Mouse (Mus musculus) G1E-ER4 (cell line): ENCODE data around the gene H2-K1. TPM values are rescaled to one million over a fixed set of nuclear protein-coding genes. Genes with fewer than 3 reads are reported as not detected.

Experiments
- GATA1 ChIP-seq: IDR thresholded peaks from one replicate; pipeline ENCODE4 v1.8.0; 2012; ENCODE audit warnings: low read length, inconsistent platforms
- polyA plus RNA-seq: library from polyadenylated mRNA; stranded (reverse); fragments of >175 nt; gene quantifications from 2 replicates; pipeline ENCODE4 v1.2.3, GENCODE M21; 2012

The H2-K1 gene
- polyA plus RNA-seq, 1 experiment: not detected

DNA sequence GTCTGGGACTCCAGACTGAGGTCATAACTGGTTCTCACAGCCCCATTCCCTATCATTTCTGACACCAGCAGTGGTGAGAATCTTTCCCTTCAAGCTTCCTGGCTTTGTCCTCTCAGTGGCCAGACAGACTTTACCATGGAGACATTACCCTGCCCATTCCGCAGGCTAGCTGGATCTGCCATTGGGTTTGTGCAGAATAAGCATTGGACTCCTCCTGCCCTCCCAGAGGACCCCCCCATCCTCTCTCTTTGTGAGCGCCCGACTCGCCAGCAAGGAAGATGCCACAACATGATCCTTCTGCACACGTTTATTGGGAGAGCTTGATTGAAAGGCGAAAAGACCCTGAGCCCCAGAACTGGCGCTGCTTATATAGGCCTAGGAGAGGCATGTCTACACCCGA lies 13.3 kb upstream of the H2-K1 start:
- TF ChIP-seq GATA1: no peak

DNA sequence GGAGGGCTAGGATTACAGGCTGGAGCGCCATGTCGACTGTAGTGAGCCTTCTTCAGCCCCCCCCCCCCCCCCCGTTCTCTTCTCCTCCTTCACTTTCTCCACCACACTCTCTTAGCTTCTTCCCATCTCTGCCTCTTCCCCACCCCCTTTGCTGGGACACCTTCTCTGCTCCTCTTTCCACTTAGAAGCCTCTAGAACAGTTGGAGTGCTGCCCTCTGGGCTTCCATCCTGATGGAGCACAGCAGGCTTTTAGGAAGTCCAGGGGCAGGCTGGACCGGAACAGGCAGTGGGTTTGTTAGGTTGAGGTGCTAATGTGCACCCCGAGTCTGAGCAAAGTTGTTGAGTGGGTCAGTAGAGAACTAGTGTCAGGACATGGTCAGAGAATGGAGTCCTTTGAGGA lies 10.0 kb upstream of the H2-K1 start:
- TF ChIP-seq GATA1: no peak

DNA sequence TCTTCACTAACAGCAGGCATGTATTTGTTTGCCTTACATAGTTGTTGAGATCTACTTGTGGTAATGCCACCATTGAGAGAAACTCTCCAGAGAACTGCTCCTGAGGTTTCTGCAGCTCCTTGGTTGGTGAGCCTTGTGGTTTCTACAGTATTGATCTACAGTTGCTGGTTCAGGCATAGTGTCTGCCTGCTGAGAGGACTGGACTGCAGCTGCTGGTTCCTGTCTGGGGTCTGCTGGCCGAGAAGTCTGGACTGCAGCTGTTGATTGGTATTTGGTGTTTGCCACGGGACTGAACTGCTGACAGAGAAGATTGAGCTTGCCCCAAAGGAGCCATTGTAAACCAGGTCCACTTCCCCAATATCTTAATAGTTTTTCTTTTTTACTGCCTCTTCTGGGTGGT lies 6.4 kb upstream of the H2-K1 start:
- no peak for TF ChIP-seq GATA1

DNA sequence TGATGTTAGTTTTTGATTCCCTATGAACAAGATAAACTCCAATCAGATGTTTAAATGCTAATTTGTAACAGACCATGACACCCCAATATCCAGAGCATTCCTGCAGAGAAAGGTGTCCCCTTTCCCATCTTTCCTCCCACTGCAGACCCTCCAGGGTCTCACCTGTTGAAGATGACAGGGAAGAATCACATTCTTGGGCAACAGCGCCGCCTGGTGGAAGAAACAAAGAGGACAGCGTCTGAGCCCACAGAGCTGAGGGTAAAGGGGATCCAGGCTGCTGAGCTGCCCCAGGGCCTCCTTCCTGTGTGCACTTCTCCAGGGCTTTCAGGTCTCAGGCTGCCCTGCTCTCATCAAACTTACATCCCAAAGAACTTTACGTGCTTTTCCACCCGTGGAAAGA lies 3.3 kb upstream of the H2-K1 start:
- no peak for TF ChIP-seq GATA1

DNA sequence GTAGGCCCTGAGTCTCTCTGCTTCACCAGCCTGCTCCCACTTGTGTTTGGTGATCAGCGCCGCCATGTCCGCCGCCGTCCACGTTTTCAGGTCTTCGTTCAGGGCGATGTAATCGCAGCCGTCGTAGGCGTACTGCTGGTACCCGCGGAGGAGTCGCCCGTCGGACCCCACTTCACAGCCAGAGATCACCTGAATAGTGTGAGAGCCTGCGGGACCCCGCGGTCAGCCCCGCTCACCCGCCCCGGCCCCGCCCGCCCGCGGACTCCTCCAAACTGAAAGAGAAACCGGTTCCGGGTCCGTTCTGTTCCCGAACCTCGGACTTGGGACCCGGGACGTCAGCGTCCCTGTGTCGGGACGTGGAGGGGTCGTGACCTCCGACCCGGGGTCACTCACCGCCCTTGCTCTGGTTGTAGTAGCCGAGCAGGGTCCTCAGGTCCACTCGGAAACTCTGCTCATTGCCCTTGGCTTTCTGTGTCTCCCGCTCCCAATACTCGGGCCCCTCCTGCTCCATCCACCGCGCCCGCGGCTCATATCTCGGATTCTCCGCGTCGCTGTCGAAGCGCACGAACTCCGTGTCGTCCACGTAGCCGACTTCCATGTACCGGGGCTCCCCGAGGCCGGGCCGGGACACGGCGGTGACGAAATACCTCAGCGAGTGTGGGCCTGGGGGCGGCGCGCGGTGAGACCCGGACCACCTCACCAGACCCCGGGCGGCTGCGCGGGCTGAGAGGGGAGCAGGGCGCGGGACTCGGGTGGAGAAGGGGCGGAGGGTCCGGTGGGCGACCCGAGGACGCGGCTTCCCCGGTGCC lies 602 bp downstream of the H2-K1 start:
- TF ChIP-seq GATA1: no peak

DNA sequence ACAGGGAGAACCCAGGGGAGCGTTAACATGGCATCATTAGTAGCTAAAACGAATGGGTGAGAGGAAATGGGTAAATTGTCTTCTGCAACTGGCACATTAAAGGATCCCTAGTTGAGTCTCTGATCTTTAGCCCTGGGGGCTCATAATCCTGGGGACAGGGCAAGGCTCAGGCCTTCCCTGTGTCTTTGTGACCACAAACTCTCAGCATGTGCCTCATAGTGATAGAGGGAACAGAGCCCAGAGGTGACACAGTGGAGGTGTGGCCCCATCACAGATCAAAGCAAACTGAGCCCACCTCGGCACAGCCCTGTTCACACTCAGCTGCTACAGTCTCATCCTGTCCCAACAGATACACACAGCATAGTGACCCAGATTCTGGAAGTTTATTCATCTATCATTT lies 4.5 kb downstream of the H2-K1 start:
- TF ChIP-seq GATA1: no peak

DNA sequence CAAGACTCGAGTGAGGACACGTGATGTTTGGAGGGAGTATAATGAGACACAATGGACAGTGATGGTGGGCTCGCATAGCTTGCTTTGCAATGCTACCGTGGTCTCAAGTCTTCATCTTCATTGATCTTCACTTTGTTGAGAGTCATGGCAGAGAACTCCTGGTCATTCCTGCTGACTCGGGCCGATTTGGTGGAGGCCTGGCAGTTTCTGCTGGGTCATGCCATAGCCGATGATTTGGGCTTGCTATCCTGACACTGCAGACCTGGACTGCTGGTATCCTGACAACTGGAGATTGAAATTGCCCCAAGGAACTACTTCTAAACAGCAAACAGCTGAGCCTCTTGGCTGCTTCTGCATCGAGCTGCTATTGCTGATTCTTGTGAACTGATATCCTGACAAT lies 5.2 kb downstream of the H2-K1 start:
- no peak for TF ChIP-seq GATA1

DNA sequence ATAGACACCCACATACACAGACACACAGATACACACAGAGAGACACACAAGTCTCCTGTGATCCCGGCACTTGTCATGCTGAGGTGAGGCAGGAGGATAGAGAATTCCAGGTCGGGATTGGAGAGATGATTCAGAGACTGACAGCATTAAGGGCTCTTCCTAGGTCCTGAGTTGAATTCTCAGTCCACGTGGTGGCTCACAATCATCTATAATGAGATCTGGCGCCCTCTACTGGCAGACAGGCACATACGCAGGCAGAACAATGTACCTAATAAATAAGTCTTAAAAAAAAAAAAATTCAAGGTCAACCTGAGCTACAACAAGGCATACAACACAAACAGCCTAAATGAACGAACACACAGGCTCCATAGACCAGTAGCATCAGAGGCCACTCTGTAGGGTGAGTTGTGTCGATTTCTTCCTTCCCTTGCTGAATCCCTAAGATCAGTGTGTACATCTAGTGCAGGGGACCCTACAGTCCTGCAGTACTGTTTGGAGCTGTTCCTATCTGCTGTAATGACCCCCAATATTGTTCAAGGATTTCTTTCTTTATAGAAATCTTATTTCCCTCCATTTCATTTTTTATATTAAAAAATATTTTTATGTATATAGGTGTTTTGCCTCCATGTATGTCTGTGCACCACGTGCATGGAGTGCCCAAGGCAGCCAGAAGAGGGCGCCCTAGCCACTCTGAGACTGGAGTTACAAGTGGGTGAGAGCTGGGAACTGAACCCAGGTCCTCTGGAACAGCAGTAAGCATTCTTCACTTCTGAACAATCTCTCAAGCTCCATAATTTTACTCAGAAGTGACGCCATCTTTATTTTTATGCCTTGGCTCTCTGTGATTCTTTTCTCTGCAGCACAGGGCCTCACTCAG lies 8.1 kb downstream of the H2-K1 start:
- TF ChIP-seq GATA1: no peak

DNA sequence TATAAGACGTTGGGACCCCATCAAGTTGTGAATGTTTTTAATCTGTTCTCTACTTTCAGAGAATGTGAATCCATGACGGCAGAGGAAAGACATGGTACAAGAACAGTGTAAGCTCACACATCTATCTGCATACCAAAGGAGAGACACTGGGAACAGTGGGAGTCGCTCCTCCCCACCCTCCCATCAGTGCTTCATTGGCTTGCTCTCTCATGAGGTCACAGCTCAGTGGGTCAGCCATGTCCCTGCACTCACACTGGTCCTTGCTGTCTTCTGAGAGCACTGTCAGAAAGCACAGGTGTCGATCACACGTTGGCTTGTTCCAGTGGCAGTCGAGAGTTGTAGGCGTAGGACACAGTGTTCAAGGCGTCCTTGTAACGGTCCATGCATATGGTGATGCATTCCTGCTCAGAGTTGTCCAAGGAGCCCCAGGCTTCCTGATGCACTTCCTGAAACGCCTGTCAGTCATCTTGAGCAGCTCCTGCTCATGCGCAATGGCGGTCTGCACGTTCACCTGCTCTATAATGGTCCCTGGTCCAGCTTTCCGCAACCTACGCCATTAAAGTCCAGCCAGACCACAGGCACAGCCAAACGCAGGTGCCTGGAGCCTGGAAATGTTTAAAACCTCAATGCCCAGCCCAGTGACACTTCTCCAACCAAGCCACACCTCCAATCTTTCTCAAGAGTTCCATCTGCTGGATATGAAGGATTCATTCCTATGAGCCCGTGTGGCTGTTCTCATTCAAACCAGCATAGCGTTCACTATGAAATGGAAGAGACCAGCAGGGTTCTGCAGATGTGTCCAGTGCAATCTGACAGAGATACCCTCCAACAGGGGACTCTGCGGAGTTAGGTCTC lies 19.7 kb downstream of the H2-K1 start:
- TF ChIP-seq GATA1: no peak

DNA sequence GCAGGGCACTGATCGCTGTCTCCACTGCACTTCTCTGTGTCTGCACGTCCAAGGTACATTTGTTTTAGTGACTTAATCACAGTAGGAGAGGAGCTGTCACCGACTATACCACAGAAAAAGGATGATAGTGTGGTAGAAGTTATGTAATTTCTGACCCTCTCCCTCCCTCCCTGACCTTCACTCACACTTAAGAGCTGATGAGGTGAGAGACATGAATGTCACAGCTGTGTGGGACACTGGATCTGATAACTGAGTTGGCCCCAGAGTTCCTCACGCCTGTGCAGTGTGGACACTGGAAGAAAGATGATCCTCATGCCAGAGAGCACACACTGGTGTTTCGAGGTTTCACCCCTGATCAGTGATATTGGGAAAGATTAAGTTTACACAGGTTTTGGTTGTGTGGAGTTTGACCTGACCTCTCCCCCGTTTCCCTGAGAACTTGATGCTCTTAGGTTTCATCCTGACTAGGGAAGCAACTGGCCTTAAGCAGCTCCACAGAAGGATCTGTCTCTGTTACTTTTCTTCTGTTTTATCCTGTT lies 20.6 kb downstream of the H2-K1 start:
- TF ChIP-seq GATA1: no peak

DNA sequence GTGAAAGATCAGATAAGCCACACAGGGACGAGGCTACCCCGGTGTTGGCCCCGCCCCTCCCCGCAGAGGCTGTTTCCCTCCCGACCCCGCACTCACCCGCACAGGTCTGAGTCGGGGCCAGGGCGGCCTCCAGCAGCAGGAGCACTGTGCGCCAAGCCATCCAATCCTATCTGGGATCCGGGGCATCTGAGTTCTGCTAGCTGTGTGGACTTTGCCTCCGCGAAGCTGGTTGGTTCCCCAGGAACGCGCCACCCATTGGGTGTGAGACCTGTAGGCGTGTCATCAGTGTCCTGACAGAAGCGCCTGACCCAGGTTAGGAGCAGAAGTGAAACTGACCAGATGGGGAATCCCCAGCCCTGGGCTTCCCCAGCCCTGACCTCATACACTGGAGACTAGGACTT lies 21.5 kb downstream of the H2-K1 start:
- no peak for TF ChIP-seq GATA1

DNA sequence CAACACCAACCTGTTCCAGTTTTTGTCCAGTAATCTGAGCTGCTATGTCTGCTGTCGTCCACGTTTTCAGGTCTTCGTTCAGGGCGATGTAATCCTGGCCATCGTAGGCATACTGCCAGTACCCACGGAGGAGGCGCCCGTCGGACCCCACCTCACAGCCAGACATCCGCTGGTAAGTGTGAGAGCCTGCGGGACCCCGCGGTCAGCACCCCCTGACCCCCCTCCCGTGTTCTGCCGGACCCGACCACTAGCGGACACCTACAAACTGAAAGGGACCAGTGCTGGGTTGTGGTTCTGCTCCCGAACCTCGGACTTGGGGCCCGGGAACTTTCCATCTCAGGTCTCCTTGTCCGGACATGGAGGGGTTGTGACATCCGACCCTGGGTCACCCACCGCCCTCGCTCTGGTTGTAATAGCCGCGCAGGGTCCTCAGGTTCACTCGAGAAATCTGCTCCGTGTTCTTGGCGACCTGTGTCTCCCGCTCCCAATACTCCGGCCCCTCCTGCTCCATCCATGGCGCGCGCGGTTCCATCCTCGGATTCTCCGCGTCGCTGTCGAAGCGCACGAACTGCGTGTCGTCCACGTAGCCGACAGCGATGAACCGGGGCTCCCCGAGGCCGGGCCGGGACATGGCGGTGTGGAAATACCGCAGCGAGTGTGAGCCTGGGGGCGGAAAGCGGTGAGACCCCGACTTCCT lies 22.1 kb downstream of the H2-K1 start:
- TF ChIP-seq GATA1: no peak

DNA sequence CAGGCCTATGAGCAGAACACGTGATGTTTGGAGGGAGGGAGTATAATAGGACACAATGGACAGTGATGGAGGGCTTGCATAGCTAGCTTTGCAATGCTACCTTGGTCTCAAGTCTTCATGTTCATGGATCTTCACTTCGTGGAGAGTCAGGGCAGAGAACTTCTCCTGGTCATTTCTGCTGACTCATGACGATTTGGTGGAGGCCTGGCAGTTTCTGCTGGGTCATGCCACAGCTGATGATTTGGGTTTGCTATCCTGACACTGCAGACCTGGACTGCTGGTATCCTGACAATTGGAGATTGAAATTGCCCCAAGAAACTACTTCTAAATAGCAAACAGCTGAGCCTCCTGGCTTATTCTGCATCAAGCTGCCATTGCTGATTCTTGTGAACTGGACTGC lies 26.6 kb downstream of the H2-K1 start:
- no peak for TF ChIP-seq GATA1

DNA sequence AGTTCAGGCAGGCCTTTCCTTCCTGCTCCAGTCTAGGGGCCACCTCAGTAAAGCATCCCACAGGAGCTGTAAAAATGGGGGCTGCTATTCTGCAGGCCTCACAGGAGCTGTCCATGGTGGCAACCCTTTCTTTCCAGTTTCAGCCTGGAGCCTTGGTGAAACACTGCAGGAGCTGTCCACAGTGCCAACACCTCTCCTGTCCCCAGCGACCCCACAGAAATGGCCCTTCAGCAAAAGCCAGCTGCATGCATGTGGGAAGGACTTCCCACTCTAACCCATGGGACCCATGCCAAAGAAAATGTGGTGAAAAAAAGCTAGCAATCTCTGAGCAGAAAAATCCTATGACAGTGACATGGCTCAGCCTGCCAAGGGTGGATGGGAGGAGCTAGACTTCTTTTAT lies 27.5 kb downstream of the H2-K1 start:
- no peak for TF ChIP-seq GATA1

DNA sequence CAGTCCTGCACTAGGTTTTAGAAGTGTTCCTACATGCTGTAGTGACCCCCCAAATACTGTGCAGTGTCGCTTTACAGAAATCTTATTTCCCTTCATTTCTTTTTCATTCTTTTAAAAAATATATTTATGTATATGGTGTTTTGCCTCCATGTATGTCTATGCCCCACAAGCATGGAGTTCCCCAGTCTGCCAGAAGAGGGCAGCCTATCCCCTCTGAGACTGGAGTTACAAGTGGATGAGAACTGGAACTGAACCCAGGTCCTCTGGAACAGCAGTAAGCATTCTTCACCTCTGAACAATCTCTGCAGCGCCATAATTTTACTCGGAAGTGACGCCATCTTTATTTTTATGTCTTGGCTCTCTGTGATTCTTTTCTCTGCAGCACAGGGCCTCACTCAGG lies 30.8 kb downstream of the H2-K1 start:
- no peak for TF ChIP-seq GATA1
